Mouse (Mus musculus) embryo, embryonic 11.5 days (tissue): ENCODE data around the gene Chmp2a.

Source experiments
- DNase-seq: peaks from one replicate; pipeline ENCODE4 v3.0.0-alpha.2; 2012; ENCODE audit warnings: low read depth, low spot score

Chmp2a gene

GRCm38 (mm10) chr7:13035211-13035855 is 726 bp upstream of the Chmp2a start:
- no peak for DNase-seq

- no peak for DNase-seq
Measured at GRCm38 (mm10) chr7:13033451-13034147, 1.0 kb downstream of the Chmp2a start.

DNA sequence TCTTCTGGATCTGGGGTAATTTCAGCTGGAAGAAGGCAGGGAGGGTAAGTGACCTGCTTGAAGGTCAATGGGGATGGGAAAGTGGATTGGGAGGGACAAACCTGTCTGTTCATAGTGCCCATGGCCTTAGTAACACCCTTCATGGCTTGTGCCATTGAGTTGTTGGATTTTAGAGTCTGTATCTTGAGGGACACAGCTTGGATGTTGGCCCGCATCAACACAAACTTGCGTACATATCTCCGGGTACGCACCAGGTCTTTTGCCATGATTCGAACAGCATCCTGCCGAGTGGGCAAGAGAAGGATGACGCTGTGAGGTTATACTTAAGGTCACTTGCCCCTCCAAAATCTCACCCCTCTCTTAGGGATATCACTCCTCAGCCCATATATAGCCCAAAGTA is 2.1 kb downstream of the Chmp2a start:
- DNase-seq: no peak

GRCm38 (mm10) chr7:13031983-13032382 is 2.6 kb downstream of the Chmp2a start:
- DNase-seq: no peak

DNA sequence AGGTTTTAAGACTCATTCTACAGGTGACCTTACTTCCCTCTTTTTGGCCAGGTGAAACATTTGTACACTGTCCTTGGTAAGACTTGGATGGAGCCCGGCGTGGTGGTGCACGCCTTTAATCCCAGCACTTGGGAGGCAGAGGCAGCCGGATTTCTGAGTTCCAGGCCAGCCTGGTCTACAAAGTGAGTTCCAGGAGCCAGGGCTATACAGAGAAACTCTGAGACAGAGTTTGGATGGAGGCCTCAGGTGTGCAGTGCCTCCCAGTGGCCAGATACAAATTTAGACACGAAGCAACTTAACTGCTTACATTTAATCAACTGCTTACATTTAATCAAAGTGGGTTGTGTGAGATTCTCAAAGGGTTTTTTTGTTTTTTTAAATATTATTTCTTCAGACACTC is 3.5 kb downstream of the Chmp2a start:
- no peak for DNase-seq

DNA sequence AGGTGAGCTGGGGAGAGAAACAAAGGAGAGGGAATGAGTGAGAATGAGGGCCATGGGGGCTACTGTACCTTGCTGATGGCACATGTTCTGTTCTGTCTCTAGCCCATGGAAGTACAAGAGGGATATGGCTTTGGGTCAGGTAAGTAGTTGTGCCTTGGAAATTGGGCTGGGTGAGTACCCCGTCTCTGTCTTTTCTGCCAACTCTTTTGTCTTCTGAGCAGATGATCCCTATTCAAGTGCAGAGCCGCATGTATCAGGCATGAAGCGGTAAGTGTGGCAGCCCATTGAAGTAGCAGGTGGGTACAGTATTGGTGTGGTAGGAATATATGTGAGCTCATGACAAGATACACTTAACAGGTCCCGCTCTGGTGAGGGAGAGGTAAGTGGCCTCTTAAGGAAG is 5.6 kb downstream of the Chmp2a start:
- no peak for DNase-seq

DNA sequence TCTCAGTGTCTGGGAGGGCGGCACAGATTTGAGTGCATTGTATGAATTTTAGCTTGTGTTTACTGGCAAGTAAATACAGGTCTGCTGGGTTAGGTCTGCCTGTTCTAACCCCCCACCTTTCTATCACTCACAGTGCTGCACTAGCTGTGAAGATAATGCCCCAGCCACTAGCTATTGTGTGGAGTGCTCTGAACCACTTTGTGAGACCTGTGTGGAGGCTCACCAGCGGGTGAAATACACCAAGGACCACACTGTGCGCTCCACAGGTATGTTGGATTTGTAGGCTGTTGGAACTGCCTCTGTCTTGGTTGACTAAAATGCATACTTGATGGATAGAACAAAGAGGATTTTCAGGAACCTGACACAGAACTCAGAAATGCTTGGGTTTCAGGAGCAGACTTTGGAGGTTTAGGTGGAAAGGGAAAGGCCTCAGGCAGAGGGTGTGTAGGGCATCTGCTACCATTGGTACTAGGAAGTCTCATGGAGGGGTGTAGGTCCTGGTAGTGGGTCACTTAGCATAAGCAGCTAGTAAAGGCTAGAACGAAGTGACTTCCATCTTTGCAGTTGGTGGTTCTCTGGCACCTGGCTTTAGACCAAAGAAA is 9.0 kb downstream of the Chmp2a start:
- no peak for DNase-seq

DNA sequence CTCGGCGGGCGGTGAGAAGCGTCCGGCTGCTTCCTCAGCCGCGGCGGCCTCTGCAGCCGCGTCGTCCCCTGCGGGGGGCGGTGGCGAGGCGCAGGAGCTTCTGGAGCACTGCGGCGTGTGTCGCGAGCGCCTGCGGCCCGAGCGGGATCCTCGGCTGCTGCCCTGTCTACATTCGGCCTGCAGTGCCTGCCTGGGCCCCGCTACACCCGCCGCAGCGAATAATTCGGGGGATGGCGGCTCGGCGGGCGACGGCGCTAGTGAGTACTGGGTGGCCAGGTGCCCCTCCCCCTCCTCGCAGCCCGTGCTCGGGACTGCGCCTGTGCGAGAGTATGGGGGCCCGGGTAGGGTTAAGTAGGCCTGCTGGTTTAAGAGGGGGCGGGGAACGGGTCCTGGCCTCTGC is 9.8 kb downstream of the Chmp2a start:
- no peak for DNase-seq

- DNase-seq: peak; percentile 94
Measured at GRCm38 (mm10) chr7:13023928-13024731, 10.5 kb downstream of the Chmp2a start.

- peak; percentile 81 for DNase-seq
Measured at GRCm38 (mm10) chr7:13022773-13023535, 11.7 kb downstream of the Chmp2a start.

DNA sequence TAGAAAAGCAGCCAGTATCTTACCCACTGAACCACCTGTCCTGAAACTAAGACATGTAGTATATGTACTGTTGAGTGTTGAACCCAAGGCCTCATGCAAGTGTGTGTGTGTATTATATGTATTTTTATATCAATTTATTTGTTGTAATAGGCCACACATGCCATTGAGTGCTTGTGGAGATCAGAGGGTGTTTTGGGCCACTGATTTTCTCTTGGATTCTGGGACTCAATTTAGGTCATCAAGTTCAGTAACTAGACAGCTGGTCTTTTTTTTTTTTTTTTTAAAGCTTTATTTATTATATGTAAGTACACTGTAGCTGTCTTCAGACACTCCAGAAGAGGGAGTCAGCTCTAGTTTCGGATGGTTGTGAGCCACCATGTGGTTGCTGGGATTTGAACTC is 19.4 kb downstream of the Chmp2a start:
- no peak for DNase-seq

GRCm38 (mm10) chr7:13014275-13014839 is 20.2 kb downstream of the Chmp2a start:
- no peak for DNase-seq

DNA sequence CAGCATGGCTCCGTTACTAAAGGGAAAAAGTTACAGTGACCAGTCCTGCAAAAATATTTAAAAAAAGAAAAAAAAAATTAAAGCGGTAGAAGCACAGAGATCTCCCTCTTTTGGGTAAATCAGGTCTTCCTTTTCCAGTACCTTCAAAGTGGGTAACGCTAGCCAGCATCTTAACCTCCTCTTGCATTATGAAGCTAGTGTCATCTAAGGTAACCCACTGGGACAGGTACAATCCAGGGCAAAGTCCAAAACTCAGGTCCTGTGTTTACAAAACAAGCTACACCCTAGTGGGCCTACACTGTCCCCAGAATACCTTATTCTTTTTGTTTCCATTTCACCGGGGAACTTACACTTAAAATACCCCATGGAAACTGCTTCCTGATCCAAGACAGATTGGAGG is 20.9 kb downstream of the Chmp2a start:
- no peak for DNase-seq

DNA sequence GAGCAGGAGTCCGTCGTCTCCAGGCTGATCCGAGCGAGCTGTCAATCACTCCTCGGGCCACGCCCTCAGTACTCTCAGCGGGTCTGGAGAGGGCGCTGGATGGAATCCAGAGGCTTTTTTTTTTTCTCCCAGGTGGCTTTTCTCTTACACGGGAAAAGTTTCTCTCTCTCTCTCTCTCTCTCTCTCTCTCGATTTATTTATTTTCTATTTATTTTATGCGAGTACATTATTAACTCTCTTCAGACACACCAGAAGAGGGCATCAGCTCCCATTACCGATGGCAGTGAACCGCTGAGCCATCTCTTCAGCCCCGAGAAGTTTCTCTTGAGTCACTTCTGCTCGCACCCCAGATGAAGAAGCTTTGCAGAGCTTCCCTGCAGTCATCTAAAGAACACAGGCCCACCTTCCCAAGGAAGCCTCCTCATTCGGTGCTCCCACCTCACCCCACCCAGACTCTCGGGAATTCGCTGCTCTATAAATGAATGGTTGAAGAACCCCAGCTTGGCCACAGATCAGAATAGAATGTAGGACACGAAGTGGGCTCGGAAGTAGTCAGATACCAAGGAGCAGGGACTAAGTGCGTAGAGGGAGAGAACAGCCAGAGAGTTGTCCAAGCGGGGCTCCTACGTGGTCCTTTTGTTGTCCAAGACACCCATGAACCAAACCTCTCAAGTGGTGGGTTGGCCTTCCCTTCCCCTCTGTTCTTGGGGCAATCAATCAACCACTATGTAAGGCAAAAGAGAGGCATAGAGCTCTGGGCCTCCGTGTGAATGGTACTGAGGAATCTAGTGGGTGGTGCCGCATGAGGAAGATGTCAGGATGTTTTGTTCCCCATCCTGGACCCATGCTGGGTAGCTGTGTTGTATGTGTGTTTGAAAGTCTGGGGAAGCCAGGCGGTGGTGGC is 24.4 kb downstream of the Chmp2a start, which contains the start of gene Zbtb45:
Zbtb45 (minus strand) TSS at position 30 of the 904 bp plus-strand sequence.
- DNase-seq: no peak

- DNase-seq: peak; percentile 90
Measured at GRCm38 (mm10) chr7:13009143-13010004, 25.2 kb downstream of the Chmp2a start.

- DNase-seq: no peak
Measured at GRCm38 (mm10) chr7:13007341-13008092, 27.1 kb downstream of the Chmp2a start.

GRCm38 (mm10) chr7:13006531-13006930 is 28.1 kb downstream of the Chmp2a start:
- DNase-seq: no peak

- DNase-seq: no peak
Measured at GRCm38 (mm10) chr7:13006011-13006410, 28.6 kb downstream of the Chmp2a start.
